Mouse (Mus musculus) bone marrow macrophage, adult 2 months (primary cell): Measurements from ENCODE around the gene Arpp19.

ENCODE experiments used
- CTCF ChIP-seq: IDR thresholded peaks from 2 replicates; pipeline ENCODE4 v1.5.1; 2012; ENCODE audit warnings: low read depth, mild to moderate bottlenecking, low read length, moderate library complexity
- POLR2A ChIP-seq: IDR thresholded peaks from 2 replicates; pipeline ENCODE4 v1.6.1; 2012; ENCODE audit warnings: mild to moderate bottlenecking, low read depth, low read length, borderline replicate concordance

DNA sequence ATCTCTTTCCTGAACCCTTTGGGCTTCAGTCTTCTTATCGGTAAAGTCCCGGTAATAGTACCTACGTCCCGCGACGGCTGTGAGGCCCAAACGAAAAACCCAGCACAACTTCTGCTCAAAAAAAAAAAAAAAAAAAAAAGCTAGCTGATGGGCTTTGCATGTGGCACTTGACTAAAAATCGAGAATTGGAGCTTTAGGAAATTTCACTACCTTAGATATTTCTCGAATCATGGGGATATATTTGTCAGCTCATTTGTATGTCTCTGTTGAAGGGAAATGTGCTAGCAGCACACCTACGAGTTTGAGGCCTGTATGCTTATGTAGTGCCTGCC, 909 bp downstream of the Arpp19 start:
- TF ChIP-seq CTCF (no peak), POLR2A (no peak)
